Mouse (Mus musculus) ES-E14 (cell line): ENCODE data around the gene Zfp740.

Source experiments
- MAFK ChIP-seq: IDR thresholded peaks from 2 replicates; pipeline ENCODE4 v1.6.1; 2014; ENCODE audit warnings: mild to moderate bottlenecking, low read depth, low read length, inconsistent platforms; ENCODE audit not compliant: insufficient read depth
- ZC3H11A ChIP-seq: IDR thresholded peaks from 2 replicates; pipeline ENCODE4 v1.6.1; 2012; ENCODE audit warnings: low read depth, mild to moderate bottlenecking, inconsistent platforms, low read length, borderline replicate concordance

GRCm38 (mm10) chr15:102249251-102249691 lies 46.2 kb downstream of the Zfp740 start:
- TF ChIP-seq ZC3H11A (no peak), MAFK (no peak)
